Mouse (Mus musculus): Measurements from ENCODE around the gene Gm19684. TPM values are rescaled to one million over a fixed set of nuclear protein-coding genes. Genes with fewer than 3 reads are reported as not detected.

Gm19684 gene
- 1.3 TPM for polyA plus RNA-seq (2017; shearing (Covaris generic))

DNA sequence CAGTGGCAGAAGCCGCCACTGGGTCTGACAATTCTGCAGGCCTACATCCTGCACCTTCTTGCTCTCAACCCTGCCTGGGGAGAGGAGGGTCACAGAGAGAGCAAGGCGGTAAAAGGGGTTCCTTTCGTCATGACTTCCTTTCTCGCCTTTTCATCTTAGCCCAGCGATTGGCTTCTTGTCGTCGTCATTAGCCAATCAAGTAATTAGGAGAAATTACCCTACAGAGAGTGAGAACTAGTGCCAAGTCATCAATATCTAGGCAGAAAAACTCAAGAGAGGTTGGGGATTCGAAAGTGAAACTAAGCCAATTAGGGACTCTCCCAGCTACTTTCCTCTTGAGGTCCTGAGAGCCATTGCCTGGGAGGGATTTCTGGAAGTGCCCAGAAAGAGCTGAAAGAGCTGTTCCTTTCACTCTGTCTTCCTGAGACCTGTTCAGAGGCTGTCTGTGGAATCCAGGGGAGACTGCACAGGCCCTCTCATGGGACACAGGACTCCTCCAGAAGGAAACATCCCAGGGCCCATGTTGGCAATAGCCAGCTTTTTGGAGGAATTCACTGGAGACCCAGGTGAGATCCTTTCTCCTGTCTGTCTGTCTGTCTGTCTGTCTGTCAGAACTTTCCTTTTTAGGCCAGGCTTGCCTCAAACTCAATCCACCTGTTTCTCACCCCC lies at the start of gene Gm19684:
Gene Gm19684, plus strand, starts transcription at position 327 of the 669 bp plus-strand sequence.

GRCm38 (mm10) chr17:36128968-36129817 lies 7.7 kb downstream of the Gm19684 start, which contains the start of gene Gm7030:
Gene Gm7030, minus strand, starts transcription at chr17:36129425.

GRCm38 (mm10) chr17:36168039-36168652 lies 46.7 kb downstream of the Gm19684 start, which contains the start of gene Gm8909:
Gene Gm8909, minus strand, starts transcription at chr17:36168537.

Other genes starting within 250 kb of the Gm19684 start
- gene Dhx16, start 241.9 kb upstream of the Gm19684 start, polyA plus RNA-seq (2017; shearing (Covaris generic)), result 28.1 TPM
- gene 2310061I04Rik, start 224.2 kb upstream of the Gm19684 start, polyA plus RNA-seq (2017; shearing (Covaris generic)), result 28.9 TPM
- 28.4 TPM for gene Atat1, start 211.6 kb upstream of the Gm19684 start, polyA plus RNA-seq (2017; shearing (Covaris generic))
- 77.6 TPM for gene Mrps18b, start 205.3 kb upstream of the Gm19684 start, polyA plus RNA-seq (2017; shearing (Covaris generic))
- 62.6 TPM for gene Ppp1r10, start 205.2 kb upstream of the Gm19684 start, polyA plus RNA-seq (2017; shearing (Covaris generic))
- gene Abcf1, start 151.9 kb upstream of the Gm19684 start, polyA plus RNA-seq (2017; shearing (Covaris generic)), result 162 TPM
- gene Gnl1, start 141.8 kb upstream of the Gm19684 start, polyA plus RNA-seq (2017; shearing (Covaris generic)), result 16.1 TPM
- gene Prr3, start 141.4 kb upstream of the Gm19684 start, polyA plus RNA-seq (2017; shearing (Covaris generic)), result 20.4 TPM
- gene H2-T24, start 101.1 kb upstream of the Gm19684 start, polyA plus RNA-seq (2017; shearing (Covaris generic)), result 27.0 TPM
- gene H2-T23, start 88.8 kb upstream of the Gm19684 start, polyA plus RNA-seq (2017; shearing (Covaris generic)), result 848 TPM
- gene H2-T22, start 78.9 kb upstream of the Gm19684 start, polyA plus RNA-seq (2017; shearing (Covaris generic)), result 263 TPM
- 0.56 TPM for gene Gm6034, start 78.7 kb upstream of the Gm19684 start, polyA plus RNA-seq (2017; shearing (Covaris generic))
- gene Gm11127, start 63.3 kb upstream of the Gm19684 start, polyA plus RNA-seq (2017; shearing (Covaris generic)), result not detected
- gene Gm7030, start 7.7 kb downstream of the Gm19684 start, polyA plus RNA-seq (2017; shearing (Covaris generic)), result not detected
- 12.9 TPM for gene Gm8909, start 46.9 kb downstream of the Gm19684 start, polyA plus RNA-seq (2017; shearing (Covaris generic))
- gene H2-T3, start 68.6 kb downstream of the Gm19684 start, polyA plus RNA-seq (2017; shearing (Covaris generic)), result 0.92 TPM
- 170 TPM for gene Rpp21, start 136.4 kb downstream of the Gm19684 start, polyA plus RNA-seq (2017; shearing (Covaris generic))
- gene Trim39, start 150.6 kb downstream of the Gm19684 start, polyA plus RNA-seq (2017; shearing (Covaris generic)), result 23.2 TPM
- gene H2-M10.2, start 164.8 kb downstream of the Gm19684 start, polyA plus RNA-seq (2017; shearing (Covaris generic)), result not detected
- gene H2-M10.1, start 204.5 kb downstream of the Gm19684 start, polyA plus RNA-seq (2017; shearing (Covaris generic)), result not detected
- not detected for gene H2-M10.3, start 246.7 kb downstream of the Gm19684 start, polyA plus RNA-seq (2017; shearing (Covaris generic))